Mouse (Mus musculus) ES-E14 (cell line): ENCODE measurements around the gene Spats2. TPM values are rescaled to one million over a fixed set of nuclear protein-coding genes. Genes with fewer than 3 reads are reported as not detected.

Experiments used
- DNase-seq: peaks from one replicate; pipeline ENCODE4 v3.0.0-alpha.2; 2013; ENCODE audit warnings: low read depth, low spot score
- H3K27ac ChIP-seq: 2 replicates; pipeline ENCODE4 v1.5.1; 2012; ENCODE audit warnings: low read depth, mild to moderate bottlenecking, low read length, moderate library complexity, mixed read lengths; ENCODE audit not compliant: poor library complexity, insufficient read depth, severe bottlenecking
- H3K36me3 ChIP-seq: 2 replicates; pipeline ENCODE4 v1.6.1; 2012; ENCODE audit warnings: mild to moderate bottlenecking, low read length, moderate library complexity, mixed read lengths; ENCODE audit not compliant: control insufficient read depth, poor library complexity, insufficient read depth, severe bottlenecking
- H3K4me1 ChIP-seq, 2 experiments: fragments of 150-350 bp in 1 of 2; sonication (generic) in 1 of 2; 2 replicates each; pipeline ENCODE4 v1.6.1; 2012; ENCODE audit warnings: low read length in 2 of 2, mild to moderate bottlenecking in 1 of 2, mixed read lengths in 1 of 2; ENCODE audit not compliant: control insufficient read depth in 2 of 2, insufficient read depth in 2 of 2, poor library complexity in 1 of 2
- H3K4me3 ChIP-seq, 2 experiments: fragments of 150-350 bp in 1 of 2; sonication (generic) in 1 of 2; 2 replicates each; pipeline ENCODE4 v1.5.1; 2012; ENCODE audit warnings: low read length in 2 of 2, low read depth in 1 of 2, mild to moderate bottlenecking in 1 of 2, mixed read lengths in 1 of 2; ENCODE audit not compliant: insufficient read depth in 1 of 2, poor library complexity in 1 of 2, severe bottlenecking in 1 of 2
- H3K9ac ChIP-seq: 2 replicates; pipeline ENCODE4 v1.6.1; 2012; ENCODE audit warnings: low read depth, mild to moderate bottlenecking, low read length, mixed read lengths; ENCODE audit not compliant: poor library complexity, insufficient read depth, severe bottlenecking
- H3K9me3 ChIP-seq: fragments of 150-350 bp; sonication (generic); 2 replicates; pipeline ENCODE4 v1.6.1; 2012; ENCODE audit warnings: low read depth, mild to moderate bottlenecking, low read length; ENCODE audit not compliant: control insufficient read depth, insufficient read depth
- CHD2 ChIP-seq: IDR thresholded peaks from 2 replicates; pipeline ENCODE4 v1.6.1; 2014; ENCODE audit warnings: mild to moderate bottlenecking, low read depth, low read length, inconsistent platforms
- HCFC1 ChIP-seq: IDR thresholded peaks from 2 replicates; pipeline ENCODE4 v1.6.1; 2012; ENCODE audit warnings: low read length, inconsistent platforms, borderline replicate concordance; ENCODE audit not compliant: insufficient read depth
- MAFK ChIP-seq: IDR thresholded peaks from 2 replicates; pipeline ENCODE4 v1.6.1; 2014; ENCODE audit warnings: mild to moderate bottlenecking, low read depth, low read length, inconsistent platforms; ENCODE audit not compliant: insufficient read depth
- ZC3H11A ChIP-seq: IDR thresholded peaks from 2 replicates; pipeline ENCODE4 v1.6.1; 2012; ENCODE audit warnings: low read depth, mild to moderate bottlenecking, inconsistent platforms, low read length, borderline replicate concordance
- ZNF384 ChIP-seq: IDR thresholded peaks from 2 replicates; pipeline ENCODE4 v1.6.1; 2012; ENCODE audit warnings: low read depth, low read length, inconsistent platforms
- in situ Hi-C, 2 experiments: fragments of 600-800 bp; cut with MboI; formaldehyde crosslinking; loops; one replicate each; pipeline ENCODE4 v1.15.1; 2025; ENCODE audit warnings: low sequenced_read_pairs in 2 of 2, inconsistent platforms in 1 of 2; ENCODE audit not compliant: unreplicated experiment in 2 of 2
- total RNA-seq: library from RNA; depleted of rRNA; stranded (reverse); fragments of 300-350 nt; gene quantifications from 2 replicates; pipeline ENCODE4 v1.2.3, GENCODE M21; 2012

The Spats2 gene
- total RNA-seq, 1 experiment, result 21.7 TPM

GRCm38 (mm10) chr15:99098493-99098861 lies 27.2 kb upstream of the Spats2 start:
- TF ChIP-seq MAFK (no peak), ZNF384 (no peak), ZC3H11A (no peak), CHD2 (no peak), HCFC1 (no peak)
- no peak for DNase-seq
- Histone ChIP-seq H3K4me1 (peaks cover 0 to 13% of the 10 kb centered on the region in 2 experiments; a peak in 2 of 4 replicates), H3K9me3 (no peaks in the 10 kb centered on the region), H3K27ac (no peak overlapping the region), H3K4me3 (peak overlapping the region; percentile 12 to 67; a peak in 2 of 4 replicates), H3K9ac (no peak overlapping the region), H3K36me3 (no peaks in the 10 kb centered on the region; the same call in 1 of the 2 replicates)
- in situ Hi-C loops, result loop anchor here (5.0 to 25.0 kb wide), 2 partner anchors 311 to 321 kb away; partner anchors contain the start of genes Wnt10b (in 2 of the 2) and Wnt1 (in 1 of the 2)

GRCm38 (mm10) chr15:99099139-99099556 lies 26.6 kb upstream of the Spats2 start:
- Histone ChIP-seq H3K4me1 (peaks cover 0 to 13% of the 10 kb centered on the region in 2 experiments; a peak in 2 of 4 replicates), H3K27ac (no peak overlapping the region), H3K36me3 (no peaks in the 10 kb centered on the region; the same call in 1 of the 2 replicates), H3K9me3 (no peaks in the 10 kb centered on the region), H3K9ac (peak overlapping the region; percentile 55), H3K4me3 (peak overlapping the region; percentile 37 to 67)
- TF ChIP-seq ZNF384, result no peak
- no peak for TF ChIP-seq CHD2
- 0 out of 2 replicates have a peak, but pooled peaks have one; percentile 16 for TF ChIP-seq MAFK
- TF ChIP-seq ZC3H11A, result no peak
- in situ Hi-C loops, result loop anchor here (5.0 to 25.0 kb wide), 2 partner anchors 312 to 322 kb away; partner anchors contain the start of genes Wnt10b (in 2 of the 2) and Wnt1 (in 1 of the 2)
- peak; percentile 70 for DNase-seq

- DNase-seq, result no peak
- H3K4me1 ChIP-seq, result peaks cover 0 to 9% of the 10 kb centered on the region in 2 experiments; a peak in 2 of 4 replicates
- H3K36me3 ChIP-seq, result no peaks in the 10 kb centered on the region; the same call in 1 of the 2 replicates
- no peaks in the 10 kb centered on the region for H3K9me3 ChIP-seq
- in situ Hi-C loops, result loop anchor here (5.0 to 25.0 kb wide), 2 partner anchors 313 to 323 kb away; partner anchors contain the start of genes Wnt10b (in 2 of the 2) and Wnt1 (in 1 of the 2)
- TF ChIP-seq ZC3H11A (no peak), CHD2 (no peak), MAFK (no peak), HCFC1 (no peak), ZNF384 (no peak)
- H3K27ac ChIP-seq, result no peak overlapping the region
- peak overlapping the region in 1 of 2 experiments; percentile 37; a peak in 1 of 4 replicates for H3K4me3 ChIP-seq
- H3K9ac ChIP-seq, result no peak overlapping the region; the same call in 1 of the 2 replicates
Measured at GRCm38 (mm10) chr15:99099984-99100383, 25.7 kb upstream of the Spats2 start.

- in situ Hi-C loops, result no loop called here
- DNase-seq, result no peak
Measured at GRCm38 (mm10) chr15:99105238-99105637, 20.5 kb upstream of the Spats2 start.

GRCm38 (mm10) chr15:99107866-99108265 lies 17.9 kb upstream of the Spats2 start:
- Histone ChIP-seq H3K4me1 (0 out of 4 replicates have a peak, but pooled peaks cover 2 to 4% of the 10 kb centered on the region in 2 experiments), H3K4me3 (no peak overlapping the region), H3K9ac (no peak overlapping the region), H3K36me3 (no peaks in the 10 kb centered on the region; the same call in 1 of the 2 replicates), H3K9me3 (no peaks in the 10 kb centered on the region), H3K27ac (no peak overlapping the region)
- TF ChIP-seq MAFK (no peak), ZNF384 (no peak), HCFC1 (no peak), CHD2 (no peak), ZC3H11A (no peak)
- in situ Hi-C loops, result no loop called here
- DNase-seq, result no peak

More at GRCm38 (mm10) chr15:99105238-99105637, 20.5 kb upstream of the Spats2 start:
- Histone ChIP-seq H3K4me3 (no peak overlapping the region), H3K9ac (no peak overlapping the region), H3K27ac (no peak overlapping the region), H3K36me3 (no peaks in the 10 kb centered on the region; the same call in 1 of the 2 replicates), H3K9me3 (no peaks in the 10 kb centered on the region), H3K4me1 (peaks cover under 1 to 2% of the 10 kb centered on the region in 2 experiments; a peak in 1 of 4 replicates)
- TF ChIP-seq ZC3H11A (no peak), MAFK (no peak), HCFC1 (no peak), ZNF384 (no peak), CHD2 (no peak)
